Mouse (Mus musculus) stomach, embryonic 15.5 days (tissue): ENCODE data around the gene Insr. TPM values are rescaled to one million over a fixed set of nuclear protein-coding genes. Genes with fewer than 3 reads are reported as not detected.

ENCODE experiments used
- ATAC-seq: fragments of 200-750 bp; cut with Nextera tagmentation; 2 replicates; pipeline ENCODE4 v1.8.0; 2017; ENCODE audit warnings: low read depth, moderate number of reproducible peaks, moderate TSS enrichment; ENCODE audit not compliant: insufficient read depth, low FRiP score
- H3K27ac ChIP-seq: fragments of 300-500 bp; sonication (generic); 2 replicates; pipeline ENCODE4 v1.5.1; 2015; ENCODE audit warnings: mild to moderate bottlenecking, inconsistent platforms
- H3K27me3 ChIP-seq: fragments of 300-500 bp; sonication (generic); replicated peaks from 2 replicates; pipeline ENCODE4 v1.6.1; 2015; ENCODE audit warnings: inconsistent platforms
- H3K36me3 ChIP-seq: fragments of 300-500 bp; sonication (generic); 2 replicates; pipeline ENCODE4 v1.6.1; 2015; ENCODE audit warnings: inconsistent platforms
- H3K4me1 ChIP-seq: fragments of 300-500 bp; sonication (generic); 2 replicates; pipeline ENCODE4 v1.6.1; 2015; ENCODE audit warnings: inconsistent platforms
- H3K4me2 ChIP-seq: fragments of 300-500 bp; sonication (generic); 2 replicates; pipeline ENCODE4 v1.6.1; 2015; ENCODE audit warnings: mild to moderate bottlenecking, inconsistent platforms
- H3K4me3 ChIP-seq: fragments of 300-500 bp; sonication (generic); replicated peaks from 2 replicates; pipeline ENCODE4 v1.5.1; 2015; ENCODE audit warnings: inconsistent platforms
- H3K9ac ChIP-seq: fragments of 300-500 bp; sonication (generic); 2 replicates; pipeline ENCODE4 v1.6.1; 2015; ENCODE audit warnings: inconsistent platforms
- H3K9me3 ChIP-seq: fragments of 300-500 bp; sonication (generic); 2 replicates; pipeline ENCODE4 v1.6.1; 2016; ENCODE audit warnings: inconsistent platforms
- WGBS: fragments of 180-500 bp; shearing (Covaris S2); methylation state at CpG from one replicate; pipeline ENCODE4 v1.1.7; 2015; 5-methylcytosine and 5-hydroxymethylcytosine counted together
- polyA plus RNA-seq: library from polyadenylated mRNA; unstranded; fragments of >200 nt; fragmentation: Nextera tagmentation; extraction: Ambion mirVana; gene quantifications from 2 replicates; pipeline ENCODE4 v1.2.1, GENCODE M21; 2015

Insr gene
- polyA plus RNA-seq, 1 experiment from 2014 or later: 40.2 TPM

DNA sequence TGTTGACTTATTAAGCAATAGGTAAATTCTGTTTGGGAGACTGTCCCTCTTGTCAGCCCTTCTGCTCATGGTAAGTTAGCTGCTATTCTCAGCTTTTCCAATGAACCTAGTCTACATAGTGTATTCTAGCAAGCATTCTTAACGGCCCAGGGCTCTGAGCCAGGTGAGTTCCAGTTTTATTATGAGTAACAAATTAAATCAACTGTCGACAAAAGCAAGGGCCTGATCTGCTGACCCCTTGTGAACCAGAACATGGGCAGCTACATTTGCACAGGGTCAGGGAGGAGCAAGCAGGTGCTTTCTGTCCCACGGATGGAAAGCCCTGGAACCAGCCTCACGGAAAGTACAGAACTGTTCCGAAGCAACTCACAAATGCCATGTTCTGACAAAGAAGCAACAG lies 52.0 kb downstream of the Insr start:
- no peak; the same call in 1 of the 2 replicates for ATAC-seq
- WGBS: 64% methylated on average over 5 of the region's 5 CpGs

DNA sequence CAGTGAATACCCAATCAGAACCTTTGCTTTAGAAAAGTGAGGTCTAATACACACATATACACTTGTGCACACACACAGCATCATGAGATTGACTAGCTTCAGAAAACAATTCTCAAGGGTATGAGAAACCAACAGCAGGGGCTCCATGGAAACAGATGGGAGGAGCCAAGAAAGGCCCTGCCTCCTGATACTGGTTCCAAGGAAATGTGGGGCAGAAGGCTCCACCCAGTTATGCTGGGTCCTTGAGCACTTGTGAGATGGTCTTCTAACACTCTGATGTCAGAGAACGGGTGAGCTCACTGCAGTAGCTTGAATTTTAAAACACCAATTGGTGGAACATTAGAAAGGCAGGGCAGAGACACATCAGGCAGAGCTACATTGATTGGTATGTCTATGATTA lies 53.7 kb downstream of the Insr start:
- H3K4me1 ChIP-seq: no peaks in the 10 kb centered on the region
- no peaks in the 10 kb centered on the region for H3K27me3 ChIP-seq
- no peak overlapping the region for H3K4me3 ChIP-seq
- no peaks in the 10 kb centered on the region for H3K36me3 ChIP-seq
- ATAC-seq: no peak
- H3K27ac ChIP-seq: no peak overlapping the region
- no peak overlapping the region for H3K4me2 ChIP-seq
- H3K9me3 ChIP-seq: no peaks in the 10 kb centered on the region
- no peak overlapping the region for H3K9ac ChIP-seq
- WGBS: 69% methylated on average over 1 of the region's 1 CpGs

More for the DNA sequence above, 52.0 kb downstream of the Insr start:
- Histone ChIP-seq H3K27ac (peak overlapping the region; percentile 49), H3K4me1 (no peaks in the 10 kb centered on the region), H3K4me3 (no peak overlapping the region), H3K9ac (no peak overlapping the region), H3K4me2 (no peak overlapping the region), H3K27me3 (no peaks in the 10 kb centered on the region), H3K9me3 (no peaks in the 10 kb centered on the region), H3K36me3 (no peaks in the 10 kb centered on the region)

DNA sequence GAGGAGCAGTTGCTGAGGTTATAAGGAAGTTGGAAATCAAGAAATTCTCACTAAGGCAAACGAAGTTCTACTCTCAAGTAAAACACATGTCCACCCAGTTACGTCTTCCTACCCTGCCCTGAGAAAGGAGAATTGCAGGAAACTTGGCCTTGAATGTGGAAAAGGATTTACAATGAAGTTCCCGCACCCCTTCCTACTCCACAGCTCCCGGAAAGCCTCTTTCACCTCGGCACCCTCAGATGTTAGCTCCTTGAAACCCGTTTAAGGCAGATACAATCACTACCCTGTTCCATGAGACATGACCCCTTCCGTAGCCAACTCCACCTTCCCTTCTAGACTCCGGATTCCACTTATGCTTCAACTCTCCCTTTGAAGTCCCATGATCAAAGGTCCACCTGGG lies 54.2 kb downstream of the Insr start:
- no peaks in the 10 kb centered on the region for H3K36me3 ChIP-seq
- no peaks in the 10 kb centered on the region for H3K9me3 ChIP-seq
- no peak overlapping the region for H3K4me2 ChIP-seq
- no peaks in the 10 kb centered on the region for H3K27me3 ChIP-seq
- no peak overlapping the region for H3K9ac ChIP-seq
- no peak overlapping the region for H3K27ac ChIP-seq
- no peak for ATAC-seq
- 69% methylated on average over 8 of the region's 8 CpGs for WGBS
- no peak overlapping the region for H3K4me3 ChIP-seq
- H3K4me1 ChIP-seq: peaks cover 3% of the 10 kb centered on the region; the same call in 1 of the 2 replicates

DNA sequence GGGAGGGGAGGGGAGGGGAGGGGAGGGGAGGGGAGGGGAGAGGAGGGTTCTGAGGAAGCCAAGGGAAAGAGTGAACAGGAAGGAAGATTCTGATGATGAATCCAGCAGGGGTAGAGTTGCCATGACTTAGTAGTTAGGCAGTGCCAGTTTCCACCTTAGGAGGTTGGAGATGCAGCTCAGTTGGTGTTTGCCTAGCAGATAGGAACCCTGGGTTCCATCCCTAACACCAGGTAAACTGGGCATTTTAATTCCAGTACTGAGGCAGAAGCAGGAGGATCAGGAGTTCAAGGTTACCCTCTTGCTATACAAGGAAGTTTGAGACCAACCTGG lies 56.8 kb downstream of the Insr start:
- Histone ChIP-seq H3K9ac (no peak overlapping the region), H3K4me2 (no peak overlapping the region), H3K9me3 (no peaks in the 10 kb centered on the region), H3K36me3 (no peaks in the 10 kb centered on the region), H3K27ac (peak overlapping the region; percentile 26; the same call in 1 of the 2 replicates), H3K4me1 (peaks cover 7% of the 10 kb centered on the region), H3K4me3 (no peak overlapping the region), H3K27me3 (no peaks in the 10 kb centered on the region)
- no peak for ATAC-seq

DNA sequence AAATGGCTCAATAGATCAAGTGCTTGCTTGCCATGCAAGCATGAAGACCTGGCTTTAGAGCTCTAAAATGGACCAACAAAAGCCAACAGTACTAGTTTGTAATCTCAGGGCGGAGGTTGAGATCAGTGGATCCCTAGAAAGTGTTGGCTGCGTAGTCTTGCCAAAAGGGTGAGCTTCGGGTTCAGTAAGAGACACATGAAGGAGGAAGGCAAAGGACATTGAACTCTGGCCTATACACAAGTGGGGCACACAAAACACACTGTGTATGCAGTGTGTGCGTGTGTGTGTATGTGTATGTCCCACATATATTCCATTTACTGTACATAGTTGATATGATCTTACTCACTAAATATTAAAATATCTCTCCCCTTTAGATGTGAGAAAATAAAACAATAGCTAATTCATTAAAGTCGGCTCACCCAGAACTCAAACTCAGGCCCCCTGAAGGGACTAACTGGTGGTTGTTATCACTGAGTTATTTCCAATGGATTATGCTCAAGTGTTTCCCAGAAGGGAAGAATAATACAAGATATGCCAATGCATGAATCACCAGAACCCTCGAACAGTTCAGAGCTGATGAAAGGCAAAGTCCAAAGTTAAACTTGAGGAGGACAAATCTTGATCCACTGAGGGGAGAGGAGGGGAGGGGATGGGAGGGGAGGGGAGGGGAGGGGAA lies 57.3 kb downstream of the Insr start:
- H3K4me3 ChIP-seq: peak overlapping the region; percentile 58
- peak overlapping the region; percentile 87 for H3K4me2 ChIP-seq
- H3K27me3 ChIP-seq: no peaks in the 10 kb centered on the region
- peaks cover 7% of the 10 kb centered on the region for H3K4me1 ChIP-seq
- ATAC-seq: no peak
- WGBS: 62% methylated on average over 6 of the region's 6 CpGs
- no peaks in the 10 kb centered on the region for H3K9me3 ChIP-seq
- peak overlapping the region; percentile 61; the same call in 1 of the 2 replicates for H3K9ac ChIP-seq
- H3K36me3 ChIP-seq: no peaks in the 10 kb centered on the region
- H3K27ac ChIP-seq: peak overlapping the region; percentile 91; the same call in 1 of the 2 replicates

DNA sequence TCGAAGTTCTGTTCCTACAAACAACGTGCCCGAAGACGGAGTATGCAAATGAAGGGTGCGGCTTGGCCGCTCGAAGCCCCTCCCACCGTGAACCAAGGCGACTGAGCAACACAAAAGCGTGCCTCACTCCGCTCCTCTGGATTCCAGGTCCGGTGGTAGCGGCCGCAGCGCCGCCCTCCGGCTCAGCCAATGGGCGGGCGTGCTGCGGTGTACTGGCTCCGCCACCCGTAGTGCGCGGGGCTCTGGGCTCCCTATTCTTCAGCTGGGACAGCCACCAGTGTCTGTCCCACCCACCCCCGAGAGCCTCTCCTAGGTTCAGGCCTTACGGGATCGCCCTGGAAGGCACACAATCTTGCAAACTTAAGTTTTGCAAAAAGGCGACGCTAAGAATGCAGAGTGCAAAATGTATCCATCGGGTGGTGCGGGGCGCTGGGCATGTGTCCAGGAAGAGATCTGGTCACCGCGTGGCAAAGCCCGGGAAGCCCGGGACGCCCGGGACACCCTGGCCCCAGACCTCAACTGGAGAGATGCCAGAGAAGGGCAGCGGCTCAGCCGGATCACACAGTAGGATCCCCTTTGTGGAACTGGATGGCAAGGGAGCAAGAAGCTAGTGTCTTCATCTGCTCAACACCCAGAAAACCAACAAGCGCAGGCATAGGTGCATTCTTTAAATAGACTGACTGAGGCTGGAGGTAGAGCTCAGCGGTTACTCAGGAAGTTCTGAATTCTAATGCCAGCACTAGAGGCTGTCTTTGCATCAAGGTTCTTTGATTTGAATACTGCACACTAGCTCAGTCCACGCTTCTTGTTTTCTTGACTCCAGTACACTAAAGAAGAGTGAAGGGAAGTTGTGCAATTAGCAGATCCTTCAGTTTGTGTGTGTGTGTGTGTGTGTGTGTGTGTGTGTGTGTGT lies 58.1 kb downstream of the Insr start:
- ATAC-seq: peak; percentile 98

DNA sequence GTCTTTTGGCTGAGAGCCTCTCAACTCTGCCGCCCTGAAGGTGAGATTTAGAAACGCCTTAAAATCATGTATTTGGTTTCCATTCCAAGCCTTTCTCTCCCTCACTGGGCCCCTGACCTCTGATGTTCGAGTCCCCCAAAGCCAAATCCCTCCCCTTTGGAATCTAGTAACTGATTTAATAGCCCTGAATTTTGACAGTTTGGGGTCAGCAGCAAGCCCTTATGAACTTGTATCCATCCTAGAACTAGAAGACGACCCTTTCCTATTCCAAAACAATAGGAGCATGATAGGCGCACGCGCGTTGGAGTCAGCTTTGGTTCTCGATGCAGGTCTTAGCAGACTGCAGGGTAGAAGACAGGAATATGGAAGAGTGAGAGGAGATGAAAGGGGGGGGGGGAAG lies 58.9 kb downstream of the Insr start:
- 4% methylated on average over 9 of the region's 9 CpGs for WGBS
- no peaks in the 10 kb centered on the region for H3K36me3 ChIP-seq
- ATAC-seq: peak; percentile 11
- no peaks in the 10 kb centered on the region for H3K27me3 ChIP-seq
- H3K4me1 ChIP-seq: peaks cover 10% of the 10 kb centered on the region
- no peak overlapping the region for H3K9ac ChIP-seq
- H3K4me3 ChIP-seq: peak overlapping the region; percentile 58
- peak overlapping the region; percentile 91 for H3K27ac ChIP-seq
- peak overlapping the region; percentile 87 for H3K4me2 ChIP-seq
- H3K9me3 ChIP-seq: no peaks in the 10 kb centered on the region

More for the DNA sequence above, 58.1 kb downstream of the Insr start:
- H3K9ac ChIP-seq: peak overlapping the region; percentile 61
- H3K27ac ChIP-seq: peak overlapping the region; percentile 91
- peak overlapping the region; percentile 87 for H3K4me2 ChIP-seq
- peak overlapping the region; percentile 58 for H3K4me3 ChIP-seq
- no peaks in the 10 kb centered on the region for H3K27me3 ChIP-seq
- 1% methylated on average over 39 of the region's 43 CpGs for WGBS
- no peaks in the 10 kb centered on the region for H3K9me3 ChIP-seq
- H3K4me1 ChIP-seq: peaks cover 7% of the 10 kb centered on the region
- H3K36me3 ChIP-seq: no peaks in the 10 kb centered on the region

DNA sequence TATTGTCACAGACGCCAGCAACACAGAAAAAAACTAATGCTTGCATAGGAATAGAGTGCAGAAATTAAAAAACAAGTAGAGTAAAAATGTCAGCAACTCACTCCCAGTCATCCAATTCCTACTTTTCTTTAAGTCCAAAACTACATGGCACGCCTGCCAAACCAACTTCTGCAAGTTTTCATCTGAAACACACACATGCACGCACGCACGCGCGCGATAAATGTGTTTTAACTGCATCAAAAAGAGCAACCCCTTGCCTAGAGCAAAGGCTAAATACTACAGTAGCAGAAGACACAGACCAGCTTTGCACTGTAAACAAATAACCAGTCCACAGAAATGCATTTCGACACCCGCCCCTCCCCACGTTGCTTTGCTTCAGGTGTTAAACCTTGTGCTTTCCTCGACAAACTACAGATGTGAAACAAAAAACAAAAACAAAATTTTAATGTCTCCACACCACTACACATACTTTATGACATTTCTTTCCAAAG lies 59.5 kb downstream of the Insr start:
- no peak for ATAC-seq
- Histone ChIP-seq H3K4me3 (no peak overlapping the region), H3K27ac (peak overlapping the region; percentile 91), H3K9ac (no peak overlapping the region), H3K4me1 (peaks cover 14% of the 10 kb centered on the region), H3K36me3 (no peaks in the 10 kb centered on the region), H3K4me2 (peak overlapping the region; percentile 87; the same call in 1 of the 2 replicates), H3K27me3 (no peaks in the 10 kb centered on the region), H3K9me3 (no peaks in the 10 kb centered on the region)
- 72% methylated on average over 12 of the region's 12 CpGs for WGBS

DNA sequence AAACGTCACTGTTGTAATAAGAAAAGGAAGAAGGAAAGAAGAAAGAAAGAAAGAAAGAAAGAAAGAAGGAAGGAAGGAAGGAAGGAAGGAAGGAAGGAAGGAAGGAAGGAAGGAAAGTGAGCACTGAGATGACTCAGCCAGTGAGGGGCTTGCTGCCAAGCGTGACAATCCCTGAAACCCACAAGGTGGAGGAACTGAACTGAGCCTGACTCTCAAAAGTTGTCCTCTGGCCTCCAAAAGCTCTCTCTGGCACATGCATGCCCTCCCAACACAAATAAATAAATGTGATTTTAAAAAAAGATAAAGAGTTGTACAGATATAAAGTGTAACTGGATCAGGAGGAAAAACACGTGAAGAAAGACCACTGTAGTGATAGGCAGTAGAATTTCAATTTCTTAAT lies 60.2 kb downstream of the Insr start:
- H3K9me3 ChIP-seq: no peaks in the 10 kb centered on the region
- no peak overlapping the region for H3K27ac ChIP-seq
- H3K4me2 ChIP-seq: no peak overlapping the region
- H3K9ac ChIP-seq: no peak overlapping the region
- 64% methylated on average over 3 of the region's 3 CpGs for WGBS
- ATAC-seq: no peak
- H3K36me3 ChIP-seq: no peaks in the 10 kb centered on the region
- H3K4me1 ChIP-seq: peaks cover 14% of the 10 kb centered on the region
- no peak overlapping the region for H3K4me3 ChIP-seq
- H3K27me3 ChIP-seq: no peaks in the 10 kb centered on the region

DNA sequence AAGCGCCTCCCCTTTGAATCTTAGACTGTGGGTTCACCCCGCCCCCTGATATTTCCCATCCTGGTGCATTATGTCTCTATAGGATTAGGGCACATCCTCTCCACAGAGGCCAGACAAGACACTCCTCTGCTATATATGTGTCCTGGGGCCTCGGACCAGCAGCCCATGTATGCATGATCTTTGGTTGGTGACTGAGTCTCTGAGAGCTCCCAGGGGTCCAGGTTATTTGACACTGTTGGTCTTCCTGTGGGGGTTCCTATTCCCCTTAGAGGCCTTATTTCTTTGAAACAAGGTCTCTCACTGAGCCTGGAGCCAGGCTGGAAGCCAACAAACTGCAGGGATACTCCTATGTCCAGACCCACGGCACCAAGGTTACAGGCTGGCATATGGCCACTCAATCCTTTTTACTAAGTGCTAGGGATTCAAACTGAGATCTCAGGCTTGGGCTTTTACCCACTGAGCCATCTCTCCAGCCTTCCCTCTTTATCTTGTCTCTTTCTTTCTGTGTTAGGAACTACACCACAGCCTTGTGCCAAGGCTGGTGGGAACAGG lies 62.8 kb downstream of the Insr start:
- ATAC-seq: no peak
- no peak overlapping the region for H3K27ac ChIP-seq
- H3K9me3 ChIP-seq: no peaks in the 10 kb centered on the region
- WGBS: 71% methylated on average over 4 of the region's 4 CpGs
- H3K27me3 ChIP-seq: no peaks in the 10 kb centered on the region
- H3K4me1 ChIP-seq: peaks cover 14% of the 10 kb centered on the region
- H3K4me2 ChIP-seq: no peak overlapping the region
- H3K9ac ChIP-seq: no peak overlapping the region
- H3K36me3 ChIP-seq: no peaks in the 10 kb centered on the region
- H3K4me3 ChIP-seq: no peak overlapping the region

DNA sequence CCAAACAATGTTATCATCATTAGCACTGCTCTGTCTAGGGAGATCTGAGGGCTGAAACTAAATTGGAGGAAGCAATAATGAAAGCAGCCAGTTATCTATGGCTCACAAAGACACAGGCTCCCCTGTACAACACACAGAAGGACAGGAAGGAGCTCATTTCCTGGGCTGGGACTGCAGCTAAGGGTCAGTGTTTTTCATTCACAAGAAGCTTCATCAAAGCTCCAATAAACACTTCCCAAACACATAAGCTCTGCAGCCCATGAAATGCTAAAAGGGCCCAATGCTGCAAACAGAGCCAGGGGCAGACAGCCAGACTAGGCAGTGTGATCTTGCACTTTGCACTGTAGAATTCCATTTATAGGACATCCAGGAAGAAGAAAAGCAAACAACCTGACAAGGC lies 63.9 kb downstream of the Insr start:
- Histone ChIP-seq H3K4me3 (no peak overlapping the region), H3K9ac (no peak overlapping the region), H3K9me3 (no peaks in the 10 kb centered on the region), H3K4me2 (no peak overlapping the region), H3K27me3 (no peaks in the 10 kb centered on the region), H3K36me3 (no peaks in the 10 kb centered on the region), H3K4me1 (peaks cover 13% of the 10 kb centered on the region), H3K27ac (peak overlapping the region; percentile 24; the same call in 1 of the 2 replicates)
- ATAC-seq: peak; percentile 50; the same call in 1 of the 2 replicates

DNA sequence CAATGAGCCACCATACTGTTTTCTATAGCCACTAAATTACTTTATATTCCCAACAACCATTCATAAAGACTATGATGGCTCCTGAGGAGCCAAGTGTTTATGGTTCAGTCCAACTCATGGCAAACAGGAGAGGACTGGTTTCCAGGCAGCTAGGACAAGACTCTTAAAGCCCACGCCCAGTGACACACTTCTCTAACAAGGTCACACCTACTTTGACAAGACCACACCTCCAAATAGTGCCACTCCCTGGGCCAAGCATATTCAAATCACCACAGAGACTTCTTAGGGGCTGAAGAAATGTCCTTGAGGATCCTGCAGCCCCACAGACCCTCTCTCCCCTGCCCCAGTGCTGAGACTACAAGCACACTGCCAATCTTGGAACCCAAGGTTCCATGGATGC lies 64.8 kb downstream of the Insr start:
- Histone ChIP-seq H3K27ac (no peak overlapping the region), H3K4me2 (no peak overlapping the region), H3K9ac (no peak overlapping the region), H3K36me3 (no peaks in the 10 kb centered on the region), H3K27me3 (no peaks in the 10 kb centered on the region), H3K4me3 (no peak overlapping the region), H3K9me3 (no peaks in the 10 kb centered on the region), H3K4me1 (peaks cover 7% of the 10 kb centered on the region; the same call in 1 of the 2 replicates)
- WGBS: 75% methylated on average over 1 of the region's 1 CpGs
- ATAC-seq: no peak
